Mouse (Mus musculus): ENCODE measurements around the gene Cdk5.

- TF ChIP-seq CTCF (IDR thresholded peaks at IDR 0.05; ENCODE audit: low read depth, low read length), result no peak
- TF ChIP-seq POLR2A (IDR thresholded peaks at IDR 0.05; ENCODE audit: extremely low read depth, insufficient read depth, low read length), result no peak
Observed at GRCm38 (mm10) chr5:24443927-24444326, 20.6 kb upstream of the Cdk5 start.

Data from liver, adult 2 months (tissue).